Mouse (Mus musculus) telencephalon, adult 2 months (tissue): ENCODE measurements around the gene Sirt3.
A peak's percentile ranks its signal among the peaks of the same experiment; 100 is the strongest.

Experiments used
- DNase-seq: peaks from one replicate; pipeline ENCODE4 v3.0.0-alpha.2; 2011; ENCODE audit warnings: low read depth, low spot score

Gene Sirt3

GRCm38 (mm10) chr7:140881696-140882468 lies at the start of gene Sirt3, which contains the start of gene Psmd13:
Sirt3 (minus strand) TSS chr7:140882309.
Psmd13 (plus strand) TSS chr7:140881968.
- peak; percentile 92 for DNase-seq

DNA sequence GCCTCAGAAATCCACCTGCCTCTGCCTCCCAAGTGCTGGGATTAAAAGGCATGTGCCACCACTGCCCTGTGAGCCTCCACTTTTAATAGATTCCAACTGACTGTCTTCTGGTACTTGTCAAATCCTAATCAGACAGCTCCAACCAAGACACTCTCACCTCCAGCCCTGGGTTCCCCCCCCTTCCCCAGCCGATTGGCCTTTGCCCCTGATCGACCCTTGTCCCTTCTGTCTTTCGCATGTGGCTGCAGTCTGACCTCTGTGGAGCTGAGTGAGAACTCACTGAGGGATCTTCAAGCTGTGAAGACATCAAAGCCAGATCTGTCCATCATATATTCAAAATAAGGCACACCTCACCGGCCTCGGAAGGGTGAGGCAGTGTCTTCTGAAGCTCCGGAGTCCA lies 45.1 kb upstream of the Sirt3 start:
- no peak for DNase-seq

DNA sequence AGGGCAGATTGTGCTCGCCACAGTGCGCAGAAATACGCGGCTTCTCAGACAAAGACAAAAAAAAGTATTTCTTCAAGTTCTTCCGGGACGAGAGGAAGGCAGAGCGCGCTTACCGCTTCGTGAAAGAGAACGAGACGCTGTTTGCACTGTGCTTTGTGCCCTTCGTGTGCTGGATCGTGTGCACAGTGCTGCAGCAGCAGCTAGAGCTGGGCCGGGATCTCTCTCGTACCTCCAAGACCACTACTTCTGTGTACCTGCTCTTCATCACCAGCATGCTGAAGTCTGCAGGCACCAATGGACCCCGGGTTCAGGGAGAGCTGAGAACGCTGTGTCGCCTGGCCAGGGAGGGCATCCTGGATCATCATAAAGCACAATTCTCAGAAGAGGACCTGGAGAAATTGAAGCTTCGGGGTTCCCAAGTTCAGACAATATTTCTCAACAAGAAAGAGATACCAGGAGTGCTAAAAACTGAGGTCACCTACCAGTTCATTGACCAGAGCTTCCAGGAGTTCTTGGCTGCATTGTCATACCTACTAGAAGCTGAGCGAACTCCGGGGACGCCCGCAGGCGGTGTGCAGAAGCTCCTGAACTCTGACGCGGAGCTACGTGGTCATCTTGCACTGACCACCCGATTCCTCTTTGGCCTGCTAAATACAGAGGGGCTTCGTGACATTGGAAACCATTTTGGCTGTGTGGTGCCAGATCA lies 41.1 kb upstream of the Sirt3 start:
- no peak for DNase-seq

DNA sequence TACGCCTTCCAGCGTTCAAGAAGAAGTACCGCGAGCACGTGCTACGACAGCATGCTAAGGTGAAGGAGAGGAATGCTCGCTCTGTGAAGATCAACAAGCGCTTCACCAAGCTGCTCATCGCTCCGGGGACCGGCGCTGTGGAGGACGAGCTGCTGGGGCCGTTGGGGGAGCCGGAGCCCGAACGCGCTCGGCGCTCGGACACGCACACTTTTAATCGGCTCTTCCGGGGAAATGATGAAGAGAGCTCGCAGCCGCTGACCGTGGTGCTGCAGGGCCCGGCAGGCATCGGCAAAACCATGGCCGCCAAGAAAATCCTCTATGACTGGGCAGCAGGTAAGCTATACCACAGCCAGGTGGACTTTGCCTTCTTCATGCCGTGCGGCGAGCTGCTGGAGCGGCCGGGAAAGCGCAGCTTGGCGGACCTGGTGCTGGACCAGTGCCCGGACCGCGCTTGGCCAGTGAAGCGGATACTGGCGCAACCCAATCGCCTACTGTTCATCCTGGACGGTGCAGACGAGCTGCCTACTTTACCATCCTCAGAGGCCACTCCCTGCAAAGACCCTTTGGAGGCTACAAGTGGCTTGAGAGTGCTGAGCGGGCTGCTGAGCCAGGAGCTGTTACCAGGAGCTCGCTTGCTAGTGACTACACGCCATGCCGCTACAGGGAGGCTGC lies 40.4 kb upstream of the Sirt3 start:
- no peak for DNase-seq

GRCm38 (mm10) chr7:140921225-140921975 lies 39.3 kb upstream of the Sirt3 start:
- no peak for DNase-seq

GRCm38 (mm10) chr7:140920418-140921029 lies 38.4 kb upstream of the Sirt3 start, which contains the start of gene Nlrp6:
Nlrp6 (plus strand) TSS chr7:140920902.
- no peak for DNase-seq

GRCm38 (mm10) chr7:140919911-140920310 lies 37.8 kb upstream of the Sirt3 start:
- no peak for DNase-seq

DNA sequence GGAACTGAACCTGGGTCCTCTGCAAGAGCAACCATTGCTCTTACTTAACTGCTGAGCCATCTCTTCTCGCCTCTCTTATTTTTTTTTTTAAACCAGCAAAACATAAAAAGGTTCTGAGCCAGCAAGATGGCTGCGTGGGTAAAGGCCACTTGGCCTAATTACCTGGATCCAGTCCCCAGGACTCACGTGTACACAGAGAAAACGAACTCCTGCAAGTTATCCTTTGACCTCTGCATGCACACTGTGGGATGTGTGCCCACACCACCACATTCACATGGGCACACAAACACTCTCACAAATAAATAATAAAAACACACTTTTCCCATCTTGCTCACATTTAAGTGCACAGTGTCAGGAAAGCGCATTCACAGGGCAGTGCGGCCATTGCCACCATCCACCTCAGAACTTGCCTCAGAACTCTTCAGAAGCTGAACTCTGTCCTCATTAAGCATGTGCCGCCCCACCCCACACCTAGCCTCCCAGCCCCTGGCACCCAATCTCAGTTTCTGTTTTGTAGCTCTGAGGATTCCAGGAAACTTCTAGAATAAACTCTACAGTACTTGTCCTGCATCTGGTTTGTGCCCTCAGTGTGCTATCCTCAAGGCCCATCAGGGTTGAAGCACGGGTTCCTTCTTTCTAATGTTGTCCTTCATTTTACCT lies 32.1 kb upstream of the Sirt3 start:
- DNase-seq = no peak

DNA sequence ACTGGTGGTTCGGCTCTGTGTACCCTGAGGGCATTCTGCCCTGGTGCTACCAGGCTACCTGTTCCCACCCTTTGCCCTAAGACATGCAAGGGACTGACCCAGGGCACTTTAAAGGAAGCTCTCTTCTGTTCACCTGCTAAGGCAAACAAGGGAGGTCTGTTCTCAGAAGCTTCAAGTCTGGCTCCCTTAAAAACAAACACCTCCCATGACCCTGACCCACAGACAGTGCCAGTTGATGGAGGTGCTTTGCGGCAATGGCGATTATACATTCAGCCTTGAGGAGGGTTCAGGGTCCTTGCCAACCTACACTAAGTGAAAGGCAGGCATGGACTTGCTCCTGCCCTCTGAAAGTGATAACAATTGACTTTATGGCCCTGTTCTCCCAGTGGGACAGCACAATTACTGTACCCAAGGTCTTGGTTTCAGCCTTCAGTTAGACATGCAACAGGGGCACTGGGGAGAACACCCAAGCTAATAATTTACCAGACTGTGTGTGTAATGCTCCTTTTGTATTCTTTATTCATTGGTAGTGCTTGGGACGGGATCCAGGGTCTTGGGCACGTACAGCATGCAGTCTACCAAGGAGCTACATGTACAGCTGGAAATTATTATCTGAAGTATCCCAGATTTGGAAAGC lies 30.9 kb upstream of the Sirt3 start:
- DNase-seq = no peak

DNA sequence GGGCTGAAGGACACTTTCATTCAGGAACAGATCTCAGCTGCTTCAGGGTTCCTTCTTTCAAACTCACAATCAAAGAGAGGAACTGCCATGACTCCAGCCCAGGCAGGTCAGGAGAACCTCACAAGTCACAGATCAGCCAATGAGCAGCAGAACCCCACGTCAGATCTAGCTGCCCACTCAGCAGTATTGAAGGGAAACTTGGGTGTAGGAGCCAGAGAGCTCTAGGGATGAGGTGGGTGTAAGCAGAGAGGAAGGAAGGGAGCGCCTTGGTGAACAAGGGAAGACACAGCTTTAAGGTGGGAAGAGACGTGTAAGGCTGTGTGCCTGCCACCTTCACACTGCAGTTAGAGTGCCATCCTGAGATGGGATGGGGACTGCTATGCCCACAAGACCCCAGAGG lies 30.2 kb upstream of the Sirt3 start:
- DNase-seq = peak; percentile 64

DNA sequence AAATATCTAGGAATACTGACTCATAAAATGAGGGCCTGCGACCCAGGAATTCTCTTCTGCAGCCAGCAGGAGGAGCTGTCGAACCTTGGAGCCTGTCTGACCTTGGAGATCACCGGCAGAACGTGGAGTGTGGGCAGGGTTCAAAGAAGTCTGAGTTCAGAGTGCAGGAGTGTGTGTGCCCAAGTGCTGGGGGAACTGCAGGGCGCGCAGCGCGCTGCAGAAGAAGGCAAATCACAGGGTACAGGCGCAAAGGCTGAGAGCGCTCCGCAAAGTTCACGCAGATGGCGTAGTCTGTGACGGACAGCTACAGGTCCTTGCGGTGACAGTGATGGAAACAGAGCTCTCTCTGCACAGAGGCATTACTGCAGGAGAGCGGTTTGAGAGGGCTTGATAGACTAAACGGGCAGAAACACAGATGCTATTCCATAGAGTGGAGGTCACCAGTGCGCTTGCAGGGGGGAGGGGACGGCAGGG lies 26.6 kb upstream of the Sirt3 start:
- no peak for DNase-seq

GRCm38 (mm10) chr7:140908181-140908580 lies 26.1 kb upstream of the Sirt3 start:
- DNase-seq = no peak

GRCm38 (mm10) chr7:140907697-140908096 lies 25.6 kb upstream of the Sirt3 start:
- DNase-seq = no peak

GRCm38 (mm10) chr7:140907131-140907530 lies 25.0 kb upstream of the Sirt3 start:
- DNase-seq = no peak

DNA sequence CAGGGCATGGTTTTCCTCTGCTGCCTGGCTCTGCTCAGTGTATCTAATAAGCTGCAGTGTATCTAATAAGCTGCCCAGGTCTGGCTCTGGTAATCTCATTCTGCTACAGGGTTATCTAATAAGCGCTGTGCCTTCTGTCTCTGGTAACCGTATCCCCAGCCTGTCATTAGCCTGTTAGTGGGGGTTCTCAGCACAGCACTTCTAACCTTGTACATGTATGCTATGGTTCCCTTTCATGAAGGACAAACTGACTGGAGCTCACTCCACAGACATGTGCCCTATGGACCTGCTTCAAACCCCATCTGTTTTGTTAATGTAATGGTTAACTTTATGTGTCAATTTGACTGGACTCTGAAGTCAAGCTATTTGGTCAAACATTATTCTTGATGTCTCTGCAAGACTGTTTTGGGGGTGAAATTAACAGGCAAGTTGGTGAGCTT lies 23.6 kb upstream of the Sirt3 start:
- no peak for DNase-seq

GRCm38 (mm10) chr7:140903212-140903611 lies 21.1 kb upstream of the Sirt3 start:
- DNase-seq = no peak

DNA sequence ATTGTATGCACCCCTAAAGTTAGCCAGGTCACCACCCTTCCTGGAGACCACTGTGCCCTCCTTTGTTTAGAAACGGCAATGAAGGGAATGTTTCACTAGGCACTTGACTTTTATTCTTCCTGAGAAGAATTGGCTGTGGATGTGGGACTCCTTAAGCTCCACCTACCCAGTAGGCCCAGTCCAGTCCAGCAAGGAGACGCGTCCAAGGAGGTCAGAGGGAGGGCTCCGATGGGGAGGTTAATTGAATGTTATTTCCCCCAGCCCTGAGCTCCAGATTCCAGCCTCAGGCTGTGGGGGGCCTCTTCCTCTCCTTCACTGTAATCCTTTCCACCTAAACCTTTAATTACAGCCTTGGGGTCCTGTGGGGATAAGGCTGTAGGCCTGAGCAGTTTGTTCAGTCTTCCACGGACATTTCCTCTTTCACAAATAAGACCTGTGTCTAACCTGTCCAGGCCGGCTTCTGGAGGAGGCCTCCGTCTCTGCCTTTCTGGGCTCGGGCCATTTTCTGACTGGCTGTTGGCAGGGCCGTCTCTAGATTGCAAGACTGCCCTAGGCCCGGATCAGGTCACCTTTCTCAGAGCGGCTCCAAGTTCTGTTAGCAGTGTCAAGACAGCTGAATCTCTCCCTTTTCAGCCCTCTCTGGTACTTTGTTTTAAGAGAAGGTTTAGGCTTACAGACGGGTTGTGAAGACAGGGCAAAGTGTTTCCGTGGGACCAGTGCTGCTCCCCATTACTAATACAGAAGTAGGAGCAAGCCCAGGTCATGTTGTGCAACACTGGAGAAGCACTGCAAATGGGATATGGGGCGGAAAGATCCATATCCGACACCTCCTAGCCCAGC lies 20.1 kb upstream of the Sirt3 start:
- no peak for DNase-seq

DNA sequence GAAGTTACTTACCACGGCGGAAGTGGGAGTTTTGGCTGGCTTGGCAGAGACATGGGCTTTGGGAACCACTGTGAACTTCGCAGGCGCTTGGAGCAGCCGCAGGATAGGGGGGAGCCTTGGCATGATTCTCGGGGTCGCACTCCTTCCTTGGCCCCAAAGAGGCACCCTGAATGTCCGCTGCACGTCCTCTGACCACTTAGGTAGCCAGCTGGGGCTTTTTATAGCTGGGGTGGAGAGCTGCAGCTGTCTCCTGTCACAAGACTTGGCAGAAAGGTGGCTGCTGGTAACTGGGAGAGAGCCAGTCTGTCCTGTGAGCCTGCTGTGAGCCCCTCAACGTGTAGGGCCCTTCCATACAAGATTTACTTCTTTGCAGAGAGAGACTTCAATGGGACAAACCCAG lies 18.1 kb upstream of the Sirt3 start, which contains the start of gene Cox8b:
TSS of gene Cox8b (minus strand) at position 227 of the 400 bp plus-strand sequence.
- DNase-seq = no peak

DNA sequence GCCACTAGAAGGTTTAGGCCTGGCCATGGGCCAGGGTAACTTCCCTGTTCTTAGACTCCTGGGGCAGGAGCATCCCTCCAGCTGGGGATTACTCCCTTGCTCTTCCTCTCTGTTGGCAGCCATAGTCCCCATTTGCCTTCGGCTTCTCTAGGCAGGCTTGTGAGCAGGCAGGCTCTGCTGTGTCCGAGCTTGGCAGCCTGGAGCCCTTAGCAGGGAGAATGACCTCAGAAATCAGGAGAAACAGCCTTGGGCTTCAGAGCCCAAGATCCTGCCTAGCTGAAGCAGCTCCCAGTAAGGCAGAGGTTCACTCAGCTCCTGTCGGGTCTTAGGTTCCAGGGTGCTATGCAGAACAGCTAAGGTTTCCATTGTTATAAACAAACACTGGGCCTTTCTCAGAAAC lies 17.0 kb upstream of the Sirt3 start:
- no peak for DNase-seq
